Mouse (Mus musculus): ENCODE data around the gene Vmn2r83. TPM values are rescaled to one million over a fixed set of nuclear protein-coding genes. Genes with fewer than 3 reads are reported as not detected.

Vmn2r83 gene
- polyA plus RNA-seq, 1 experiment from 2014 or later: not detected

DNA sequence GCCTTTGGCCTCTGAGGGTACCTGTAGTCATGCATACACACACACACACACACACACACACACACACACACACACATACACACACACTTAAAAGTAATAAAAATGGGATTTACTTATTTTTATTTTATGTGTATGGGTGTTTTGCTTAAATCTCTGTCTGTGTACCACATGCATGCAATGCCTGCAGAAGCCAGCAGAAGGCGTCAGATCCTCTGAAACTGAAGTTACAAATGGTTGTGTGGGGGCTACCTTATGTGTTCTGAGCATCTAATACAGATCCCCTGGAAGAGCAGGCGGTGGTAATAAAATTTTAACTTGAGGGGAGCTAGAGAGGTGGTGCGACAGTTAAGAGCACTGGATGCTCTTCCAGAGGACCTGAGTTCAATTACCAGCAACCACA, 59.5 kb downstream of the Vmn2r83 start:
- Histone ChIP-seq H3K27ac (no peak overlapping the region), H3K9ac (no peak overlapping the region), H3K4me3 (no peak overlapping the region), H3K4me1 (no peaks in the 10 kb centered on the region), H3K27me3 (no peaks in the 10 kb centered on the region), H3K9me3 (no peaks in the 10 kb centered on the region), H3K36me3 (0 out of 2 replicates have a peak, but pooled peaks cover 6% of the 10 kb centered on the region), H3K4me2 (replicated peaks) (no peak overlapping the region)
- 75% methylated on average over 3 of the region's 3 CpGs for WGBS
- no peak for ATAC-seq (ENCODE audit: insufficient number of reproducible peaks, insufficient read depth, low FRiP score, low TSS enrichment)

DNA sequence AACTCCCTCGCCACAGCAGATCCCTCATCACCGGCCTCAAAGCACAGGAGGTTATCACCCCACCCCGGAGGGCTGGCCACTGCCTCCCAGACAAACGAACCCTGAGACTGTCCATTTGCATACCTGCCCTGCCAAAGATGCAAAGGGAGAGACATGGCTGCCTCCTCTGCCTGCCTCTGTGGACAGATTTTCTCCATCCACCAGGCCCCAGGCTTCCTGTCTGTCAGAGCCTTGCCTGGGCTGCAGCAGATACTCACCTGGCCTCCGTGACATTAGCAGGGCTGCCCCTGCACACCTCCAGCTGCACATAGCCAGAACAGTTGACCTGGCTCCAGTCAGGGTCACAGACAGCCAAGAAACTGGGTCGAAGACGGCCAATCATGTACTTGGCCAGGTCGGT, 61.7 kb downstream of the Vmn2r83 start:
- Histone ChIP-seq H3K9ac (no peak overlapping the region), H3K27ac (no peak overlapping the region), H3K4me1 (no peaks in the 10 kb centered on the region), H3K4me3 (no peak overlapping the region), H3K36me3 (0 out of 2 replicates have a peak, but pooled peaks cover 6% of the 10 kb centered on the region), H3K9me3 (no peaks in the 10 kb centered on the region), H3K4me2 (replicated peaks) (no peak overlapping the region), H3K27me3 (no peaks in the 10 kb centered on the region)
- 75% methylated on average over 8 of the region's 8 CpGs for WGBS
- no peak for ATAC-seq (ENCODE audit: insufficient number of reproducible peaks, insufficient read depth, low FRiP score, low TSS enrichment)

DNA sequence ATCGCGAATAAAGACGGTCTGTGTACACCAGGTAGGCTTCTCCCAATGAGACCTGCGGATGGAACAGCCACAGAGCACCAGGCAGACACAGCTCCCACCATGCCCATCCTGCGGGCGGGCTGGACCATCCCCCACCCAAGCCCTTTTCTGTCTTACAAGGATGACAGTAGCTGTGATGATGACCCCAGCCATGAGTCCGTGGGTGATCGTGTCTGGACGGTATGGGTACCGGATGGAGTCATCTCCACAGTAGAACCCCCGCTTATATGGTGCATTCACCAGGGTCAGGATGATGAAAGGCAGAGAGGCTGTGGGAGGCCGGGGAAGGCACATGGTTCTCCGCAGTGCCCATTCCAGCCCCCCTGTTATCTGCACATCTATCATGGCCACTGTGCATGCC, 62.2 kb downstream of the Vmn2r83 start:
- ATAC-seq (ENCODE audit: insufficient number of reproducible peaks, insufficient read depth, low FRiP score, low TSS enrichment): no peak
- Histone ChIP-seq H3K4me2 (replicated peaks) (no peak overlapping the region), H3K9ac (no peak overlapping the region), H3K4me3 (no peak overlapping the region), H3K27me3 (no peaks in the 10 kb centered on the region), H3K9me3 (no peaks in the 10 kb centered on the region), H3K36me3 (0 out of 2 replicates have a peak, but pooled peaks cover 6% of the 10 kb centered on the region), H3K27ac (no peak overlapping the region), H3K4me1 (no peaks in the 10 kb centered on the region)
- WGBS: 91% methylated on average over 13 of the region's 13 CpGs

DNA sequence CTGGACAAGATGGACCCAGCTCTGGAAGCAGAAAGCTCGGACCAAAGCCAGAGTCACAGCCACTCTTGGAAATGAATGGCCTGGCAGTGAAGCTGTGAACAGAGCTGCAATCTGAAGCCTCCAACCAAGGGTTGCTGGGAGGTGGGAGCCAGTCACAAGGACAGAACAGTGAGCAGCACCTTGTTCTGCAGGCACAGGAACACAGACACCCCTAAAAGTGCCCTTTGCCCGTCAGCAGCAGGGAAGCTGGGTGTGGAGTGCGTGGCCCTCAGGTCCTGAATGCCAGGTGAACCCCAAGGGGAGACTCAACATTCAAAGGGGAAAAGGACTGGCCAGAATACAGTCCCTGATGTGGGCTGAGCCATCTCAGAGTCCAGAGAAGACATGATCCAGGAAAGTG, 63.1 kb downstream of the Vmn2r83 start:
- WGBS: 76% methylated on average over 3 of the region's 3 CpGs

GRCm38 (mm10) chr10:79532678-79533077, 64.1 kb downstream of the Vmn2r83 start:
- Histone ChIP-seq H3K27me3 (no peaks in the 10 kb centered on the region), H3K36me3 (0 out of 2 replicates have a peak, but pooled peaks cover 2% of the 10 kb centered on the region), H3K4me1 (no peaks in the 10 kb centered on the region), H3K9ac (peak overlapping the region; percentile 43; the same call in 1 of the 2 replicates), H3K4me2 (replicated peaks) (peak overlapping the region; percentile 67), H3K27ac (no peak overlapping the region), H3K4me3 (peak overlapping the region; percentile 63), H3K9me3 (no peaks in the 10 kb centered on the region)
- WGBS: 25% methylated on average over 3 of the region's 3 CpGs
- ATAC-seq (ENCODE audit: insufficient number of reproducible peaks, insufficient read depth, low FRiP score, low TSS enrichment): no peak

More for the DNA sequence above, 63.1 kb downstream of the Vmn2r83 start:
- Histone ChIP-seq H3K4me3 (no peak overlapping the region), H3K9ac (no peak overlapping the region), H3K4me1 (no peaks in the 10 kb centered on the region), H3K27ac (no peak overlapping the region), H3K4me2 (replicated peaks) (no peak overlapping the region), H3K9me3 (no peaks in the 10 kb centered on the region), H3K27me3 (no peaks in the 10 kb centered on the region), H3K36me3 (0 out of 2 replicates have a peak, but pooled peaks cover 3% of the 10 kb centered on the region)
- ATAC-seq (ENCODE audit: insufficient number of reproducible peaks, insufficient read depth, low FRiP score, low TSS enrichment): no peak

- Histone ChIP-seq H3K9ac (peak within 1 kb of the TSS; percentile 43), H3K4me2 (replicated peaks) (peak within 1 kb of the TSS; percentile 67), H3K27me3 (no peaks in the 10 kb centered on the region), H3K4me3 (peak within 1 kb of the TSS; percentile 63), H3K27ac (no peak within 1 kb of the TSS), H3K9me3 (no peaks in the 10 kb centered on the region), H3K4me1 (no peaks in the 10 kb centered on the region), H3K36me3 (peaks cover 7% of the 10 kb centered on the region)
- peak; percentile 38 for ATAC-seq (ENCODE audit: insufficient number of reproducible peaks, insufficient read depth, low FRiP score, low TSS enrichment)
- under 1% methylated on average over 52 of the region's 52 CpGs for WGBS
These were observed 64.8 kb downstream of the Vmn2r83 start, which contains the start of gene Plpp2 for GRCm38 (mm10) chr10:79533126-79533911. TSS of gene Plpp2 (minus strand) at chr10:79533796.

GRCm38 (mm10) chr10:79534426-79534825, 65.9 kb downstream of the Vmn2r83 start:
- 83% methylated on average over 2 of the region's 2 CpGs for WGBS
- Histone ChIP-seq H3K4me2 (replicated peaks) (no peak overlapping the region), H3K4me3 (no peak overlapping the region)

DNA sequence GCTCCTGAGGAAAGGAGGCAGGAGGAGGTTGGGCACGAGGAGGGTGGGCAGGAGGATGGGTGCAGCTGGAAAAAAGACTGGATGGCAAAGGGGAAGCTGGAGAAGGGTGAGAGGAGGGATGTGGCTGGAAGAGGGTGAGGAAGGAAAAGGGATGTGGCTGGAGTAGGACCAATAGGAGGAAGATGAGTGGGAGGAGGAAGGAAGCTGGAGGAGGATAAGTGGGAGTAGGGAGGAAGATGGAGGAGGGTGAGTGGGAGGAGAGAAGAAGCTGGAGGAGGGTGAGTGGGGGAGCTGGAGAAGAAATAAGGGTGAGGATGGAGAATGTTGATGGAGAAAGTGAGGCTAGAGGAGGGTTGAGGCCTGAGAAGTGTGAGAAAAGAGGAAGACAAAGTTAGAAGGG, 66.9 kb downstream of the Vmn2r83 start:
- Histone ChIP-seq H3K27me3 (no peaks in the 10 kb centered on the region), H3K9me3 (no peaks in the 10 kb centered on the region), H3K4me1 (no peaks in the 10 kb centered on the region), H3K36me3 (peaks cover 27% of the 10 kb centered on the region), H3K27ac (no peak overlapping the region), H3K9ac (no peak overlapping the region), H3K4me2 (replicated peaks) (no peak overlapping the region), H3K4me3 (no peak overlapping the region)
- 67% methylated on average over 1 of the region's 1 CpGs for WGBS
- no peak for ATAC-seq (ENCODE audit: insufficient number of reproducible peaks, insufficient read depth, low FRiP score, low TSS enrichment)

More at GRCm38 (mm10) chr10:79534426-79534825, 65.9 kb downstream of the Vmn2r83 start:
- no peak overlapping the region for H3K9ac ChIP-seq
- H3K9me3 ChIP-seq: no peaks in the 10 kb centered on the region
- no peaks in the 10 kb centered on the region for H3K4me1 ChIP-seq
- H3K27ac ChIP-seq: no peak overlapping the region
- H3K36me3 ChIP-seq: peaks cover 17% of the 10 kb centered on the region
- no peak for ATAC-seq (ENCODE audit: insufficient number of reproducible peaks, insufficient read depth, low FRiP score, low TSS enrichment)
- H3K27me3 ChIP-seq: no peaks in the 10 kb centered on the region

DNA sequence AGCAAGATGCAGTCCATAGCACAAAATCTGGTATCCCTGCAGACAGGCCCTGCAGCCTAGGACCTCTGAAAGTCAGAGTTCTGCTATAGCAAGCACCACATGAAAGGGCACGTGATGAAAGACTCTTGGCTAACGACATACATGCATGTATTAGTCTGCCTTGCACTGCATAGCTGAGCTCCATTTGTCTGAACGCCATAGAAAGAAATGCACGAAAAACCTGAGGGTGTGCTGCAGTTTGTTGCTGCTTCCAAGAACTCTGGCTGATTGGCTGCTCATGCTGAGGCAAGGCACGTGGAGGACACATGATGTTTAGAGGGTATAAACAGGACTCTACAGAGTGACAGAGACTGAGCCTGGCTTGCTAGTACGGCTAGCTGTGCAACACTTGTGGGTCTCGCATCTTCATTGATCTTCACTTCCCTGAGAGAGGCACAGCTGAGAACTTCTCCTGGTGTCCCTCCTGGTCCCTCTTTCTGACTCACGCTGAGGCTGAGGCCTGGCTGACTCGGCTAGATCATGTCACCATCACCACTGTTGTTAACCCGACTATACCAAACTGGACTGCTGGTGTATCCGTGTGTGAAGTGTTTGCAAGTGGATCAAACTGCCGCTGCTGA, 68.0 kb downstream of the Vmn2r83 start:
- Histone ChIP-seq H3K9ac (no peak overlapping the region), H3K4me2 (replicated peaks) (no peak overlapping the region), H3K27ac (no peak overlapping the region), H3K4me3 (no peak overlapping the region), H3K36me3 (peaks cover 38% of the 10 kb centered on the region), H3K4me1 (no peaks in the 10 kb centered on the region), H3K27me3 (no peaks in the 10 kb centered on the region), H3K9me3 (no peaks in the 10 kb centered on the region)
- WGBS: 77% methylated on average over 12 of the region's 12 CpGs
- no peak for ATAC-seq (ENCODE audit: insufficient number of reproducible peaks, insufficient read depth, low FRiP score, low TSS enrichment)

GRCm38 (mm10) chr10:79537271-79537670, 68.7 kb downstream of the Vmn2r83 start:
- H3K4me2 ChIP-seq (replicated peaks): no peak overlapping the region
- H3K36me3 ChIP-seq: peaks cover 45% of the 10 kb centered on the region
- no peaks in the 10 kb centered on the region for H3K4me1 ChIP-seq
- H3K27ac ChIP-seq: no peak overlapping the region
- H3K4me3 ChIP-seq: no peak overlapping the region
- no peaks in the 10 kb centered on the region for H3K9me3 ChIP-seq
- H3K27me3 ChIP-seq: no peaks in the 10 kb centered on the region
- 90% methylated on average over 7 of the region's 7 CpGs for WGBS
- H3K9ac ChIP-seq: no peak overlapping the region
- ATAC-seq (ENCODE audit: insufficient number of reproducible peaks, insufficient read depth, low FRiP score, low TSS enrichment): no peak

DNA sequence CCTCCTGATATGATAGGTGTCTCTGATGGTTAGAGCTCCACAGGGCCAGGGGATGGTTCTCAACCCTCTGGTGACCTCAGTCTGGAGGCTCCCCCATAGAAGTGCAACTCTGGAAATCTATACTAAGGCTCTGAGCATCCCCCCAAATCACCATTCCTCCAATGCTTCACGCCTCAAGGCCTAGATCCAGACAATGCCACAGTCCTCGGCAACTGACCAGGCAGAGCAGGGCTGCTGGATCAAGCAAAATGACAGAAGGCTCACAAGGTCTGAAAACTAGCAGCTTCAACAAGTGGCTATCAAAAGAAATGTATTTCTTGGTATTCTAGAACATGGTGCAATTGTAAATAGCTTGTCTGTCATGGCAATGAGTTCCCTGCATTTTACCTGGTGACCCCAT, 69.2 kb downstream of the Vmn2r83 start:
- no peak overlapping the region for H3K4me2 ChIP-seq (replicated peaks)
- H3K36me3 ChIP-seq: peaks cover 51% of the 10 kb centered on the region
- no peak overlapping the region for H3K4me3 ChIP-seq
- H3K27ac ChIP-seq: no peak overlapping the region
- no peaks in the 10 kb centered on the region for H3K4me1 ChIP-seq
- no peaks in the 10 kb centered on the region for H3K27me3 ChIP-seq
- no peak overlapping the region for H3K9ac ChIP-seq
- WGBS: 89% methylated on average over 2 of the region's 2 CpGs
- no peak for ATAC-seq (ENCODE audit: insufficient number of reproducible peaks, insufficient read depth, low FRiP score, low TSS enrichment)
- H3K9me3 ChIP-seq: no peaks in the 10 kb centered on the region

- WGBS: 84% methylated on average over 3 of the region's 3 CpGs
- H3K27me3 ChIP-seq: no peaks in the 10 kb centered on the region
- H3K4me3 ChIP-seq: no peak overlapping the region
- no peaks in the 10 kb centered on the region for H3K4me1 ChIP-seq
- ATAC-seq (ENCODE audit: insufficient number of reproducible peaks, insufficient read depth, low FRiP score, low TSS enrichment): no peak
- H3K27ac ChIP-seq: no peak overlapping the region
- H3K36me3 ChIP-seq: peaks cover 56% of the 10 kb centered on the region
- H3K9ac ChIP-seq: no peak overlapping the region
- H3K4me2 ChIP-seq (replicated peaks): no peak overlapping the region
- no peaks in the 10 kb centered on the region for H3K9me3 ChIP-seq
These were observed 69.8 kb downstream of the Vmn2r83 start for GRCm38 (mm10) chr10:79538323-79538722.
